Mouse (Mus musculus) CH12.LX (cell line): ENCODE measurements at regions not wholly inside any gene's neighbourhood (a gene's known extent, or its start where the extent isn't known, plus 50 kb on each side); places are given as distances from the start of the nearest gene placed in this dataset.

Source experiments
- DNase-seq: peaks from one replicate; pipeline ENCODE4 v3.0.0-alpha.2; 2013; ENCODE audit errors: extremely low read depth
- H3K27ac ChIP-seq: 2 replicates; pipeline ENCODE4 v1.5.1; 2012; ENCODE audit warnings: low read depth, mild to moderate bottlenecking, control low read depth, moderate library complexity; ENCODE audit not compliant: insufficient read depth
- H3K27me3 ChIP-seq: replicated peaks from 2 replicates; pipeline ENCODE3; 2012; ENCODE audit warnings: inconsistent platforms
- H3K36me3 ChIP-seq, 2 experiments: replicated peaks in 1 of 2; 2 replicates each; pipeline versions ENCODE3 to v1.6.1; 2012; ENCODE audit warnings: inconsistent platforms in 1 of 2, low read length in 1 of 2, mild to moderate bottlenecking in 1 of 2, mixed read lengths in 1 of 2, moderate library complexity in 1 of 2; ENCODE audit not compliant: control insufficient read depth in 1 of 2, insufficient read depth in 1 of 2
- H3K4me1 ChIP-seq, 2 experiments: 2 replicates each; pipeline ENCODE4 v1.6.1; 2012; ENCODE audit warnings: inconsistent platforms in 1 of 2, moderate library complexity in 1 of 2; ENCODE audit not compliant: insufficient read depth in 2 of 2, control insufficient read depth in 1 of 2
- H3K4me2 ChIP-seq: 2 replicates; pipeline ENCODE4 v1.6.1; 2012; ENCODE audit warnings: low read depth, mild to moderate bottlenecking, control low read depth; ENCODE audit not compliant: poor library complexity, insufficient read depth, severe bottlenecking
- H3K4me3 ChIP-seq, 3 experiments: fragments of 150-350 bp in 1 of 3; sonication (generic) in 1 of 3; replicated peaks in 1 of 3; 2 replicates each; pipeline versions ENCODE3 to v1.5.1; 2011 to 2012; ENCODE audit warnings: low read depth in 2 of 3, low read length in 2 of 3, mild to moderate bottlenecking in 2 of 3, moderate library complexity in 2 of 3, control low read depth in 1 of 3, improper control_type of control experiment in 1 of 3, inconsistent platforms in 1 of 3, mixed read lengths in 1 of 3; ENCODE audit not compliant: poor library complexity in 1 of 3
- H3K79me2 ChIP-seq: replicated peaks from 2 replicates; pipeline ENCODE4 v1.6.1; 2012; ENCODE audit warnings: mild to moderate bottlenecking, moderate library complexity; ENCODE audit not compliant: control insufficient read depth, poor library complexity, insufficient read depth, severe bottlenecking; ENCODE audit errors: extremely low read depth
- H3K9ac ChIP-seq: 2 replicates; pipeline ENCODE4 v1.6.1; 2012; ENCODE audit warnings: low read depth, mild to moderate bottlenecking, control low read depth, moderate library complexity; ENCODE audit not compliant: insufficient read depth
- H3K9me3 ChIP-seq: replicated peaks from 2 replicates; pipeline ENCODE3; 2012; ENCODE audit warnings: low read length, inconsistent platforms, mixed read lengths
- BHLHE40 ChIP-seq: IDR thresholded peaks from 2 replicates; pipeline ENCODE4 v1.6.1; 2011; ENCODE audit warnings: mild to moderate bottlenecking, low read depth, low read length, improper control_type of control experiment
- CHD2 ChIP-seq: IDR thresholded peaks from 2 replicates; pipeline ENCODE4 v1.6.1; 2011; ENCODE audit warnings: low read length, improper control_type of control experiment
- CTCF ChIP-seq, 2 experiments: IDR thresholded peaks in 1 of 2; conservative IDR thresholded peaks in 1 of 2; 2 replicates each; pipeline ENCODE4 v1.5.1; 2011 to 2012; ENCODE audit warnings: low read depth in 2 of 2, low read length in 2 of 2, improper control_type of control experiment in 1 of 2, inconsistent platforms in 1 of 2, mild to moderate bottlenecking in 1 of 2, moderate library complexity in 1 of 2
- E2F4 ChIP-seq: IDR thresholded peaks from 2 replicates; pipeline ENCODE4 v1.6.1; 2011; ENCODE audit warnings: low read depth, low read length, improper control_type of control experiment; ENCODE audit not compliant: insufficient replicate concordance
- ELF1 ChIP-seq: IDR thresholded peaks from 2 replicates; pipeline ENCODE4 v1.6.1; 2014; ENCODE audit warnings: low read depth, mild to moderate bottlenecking, inconsistent platforms, low read length, improper control_type of control experiment
- ETS1 ChIP-seq: conservative IDR thresholded peaks from 2 replicates; pipeline ENCODE4 v1.6.1; 2012; ENCODE audit warnings: low read depth, mild to moderate bottlenecking, inconsistent platforms, low read length, improper control_type of control experiment, moderate library complexity
- GABPA ChIP-seq: IDR thresholded peaks from 2 replicates; pipeline ENCODE4 v1.6.1; 2012; ENCODE audit warnings: low read depth, low read length, improper control_type of control experiment, inconsistent platforms; ENCODE audit not compliant: insufficient replicate concordance
- JUN ChIP-seq: IDR thresholded peaks from 2 replicates; pipeline ENCODE4 v1.6.1; 2011; ENCODE audit warnings: low read depth, mild to moderate bottlenecking, low read length, improper control_type of control experiment, moderate library complexity; ENCODE audit not compliant: insufficient read depth
- JUND ChIP-seq: conservative IDR thresholded peaks from 2 replicates; pipeline ENCODE4 v1.6.1; 2011; ENCODE audit warnings: low read depth, low read length, improper control_type of control experiment
- KAT2A ChIP-seq: IDR thresholded peaks from 2 replicates; pipeline ENCODE4 v1.6.1; 2012; ENCODE audit warnings: low read length, improper control_type of control experiment, inconsistent platforms; ENCODE audit not compliant: insufficient replicate concordance
- MAFK ChIP-seq: IDR thresholded peaks from 2 replicates; pipeline ENCODE4 v1.6.1; 2011; ENCODE audit warnings: low read length, improper control_type of control experiment; ENCODE audit not compliant: insufficient replicate concordance
- MAX ChIP-seq: IDR thresholded peaks from 2 replicates; pipeline ENCODE4 v1.6.1; 2011; ENCODE audit warnings: low read length, improper control_type of control experiment
- MEF2A ChIP-seq: IDR thresholded peaks from 2 replicates; pipeline ENCODE4 v1.6.1; 2014; ENCODE audit warnings: low read depth, mild to moderate bottlenecking, inconsistent platforms, low read length, improper control_type of control experiment, borderline replicate concordance
- MYC ChIP-seq: IDR thresholded peaks from 2 replicates; pipeline ENCODE4 v1.6.1; 2011; ENCODE audit warnings: low read depth, mild to moderate bottlenecking, improper control_type of control experiment, low read length
- NELFE ChIP-seq: IDR thresholded peaks from 2 replicates; pipeline ENCODE4 v1.6.1; 2011; ENCODE audit warnings: low read depth, low read length, improper control_type of control experiment
- NRF1 ChIP-seq: IDR thresholded peaks from 2 replicates; pipeline ENCODE4 v1.6.1; 2014; ENCODE audit warnings: low read depth, mild to moderate bottlenecking, inconsistent platforms, low read length, improper control_type of control experiment, moderate library complexity
- PAX5 ChIP-seq: IDR thresholded peaks from 2 replicates; pipeline ENCODE4 v1.6.1; 2012; ENCODE audit warnings: low read length, inconsistent platforms, mixed read lengths
- POLR2A ChIP-seq: IDR thresholded peaks from 2 replicates; pipeline ENCODE4 v1.6.1; 2011; ENCODE audit warnings: low read depth, mild to moderate bottlenecking, improper control_type of control experiment, low read length
- RAD21 ChIP-seq: IDR thresholded peaks from 2 replicates; pipeline ENCODE4 v1.6.1; 2011; ENCODE audit warnings: low read depth, mild to moderate bottlenecking, low read length, improper control_type of control experiment, moderate library complexity
- SIN3A ChIP-seq: IDR thresholded peaks from 2 replicates; pipeline ENCODE4 v1.6.1; 2012; ENCODE audit warnings: low read length, improper control_type of control experiment, inconsistent platforms
- SMC3 ChIP-seq: IDR thresholded peaks from 2 replicates; pipeline ENCODE4 v1.6.1; 2011; ENCODE audit warnings: low read depth, low read length, improper control_type of control experiment
- TCF12 ChIP-seq: IDR thresholded peaks from 2 replicates; pipeline ENCODE4 v1.6.1; 2014; ENCODE audit warnings: low read depth, mild to moderate bottlenecking, inconsistent platforms, low read length, improper control_type of control experiment
- ZKSCAN1 ChIP-seq: IDR thresholded peaks from 2 replicates; pipeline ENCODE4 v1.6.1; 2012; ENCODE audit warnings: low read depth, inconsistent platforms, low read length, improper control_type of control experiment, borderline replicate concordance
- ZMIZ1 ChIP-seq: IDR thresholded peaks from 2 replicates; pipeline ENCODE4 v1.6.1; 2012; ENCODE audit warnings: low read depth, mild to moderate bottlenecking, inconsistent platforms, low read length, improper control_type of control experiment
- dilution Hi-C: fragments of 300-500 bp; cut with MboI; formaldehyde crosslinking; loops from 2 replicates; pipeline ENCODE4 v1.14.3; 2020; ENCODE audit warnings: low sequenced_read_pairs; ENCODE audit not compliant: extremely low pct_unique_long_range_greater_than_20kb, extremely low pct_ligation_motif_present
- in situ Hi-C: fragments of 300-500 bp; cut with MboI; formaldehyde crosslinking; loops from 3 replicates; pipeline ENCODE4 v1.14.3; 2019; ENCODE audit warnings: low sequenced_read_pairs, low pct_ligation_motif_present, low pct_unique_long_range_greater_than_20kb, mixed read lengths

GRCm38 (mm10) chr17:51525219-51525618, 307.9 kb downstream of the Satb1 start:
- in situ Hi-C loops: no loop called here
- TF ChIP-seq NELFE (no peak), ZMIZ1 (no peak), MAX (no peak)
- Histone ChIP-seq H3K36me3 (no peaks in the 10 kb centered on the region), H3K79me2 (no peaks in the 10 kb centered on the region), H3K4me1 (no peaks in the 10 kb centered on the region), H3K4me2 (no peak overlapping the region), H3K4me3 (no peak overlapping the region), H3K27ac (no peak overlapping the region), H3K27me3 (no peaks in the 10 kb centered on the region), H3K9me3 (no peaks in the 10 kb centered on the region), H3K9ac (no peak overlapping the region)
- dilution Hi-C loops: no loop called here
- DNase-seq: no peak

GRCm38 (mm10) chr17:51511917-51512316, 321.2 kb downstream of the Satb1 start:
- H3K79me2 ChIP-seq: no peaks in the 10 kb centered on the region
- no peak overlapping the region for H3K4me3 ChIP-seq
- dilution Hi-C loops: no loop called here
- H3K9ac ChIP-seq: no peak overlapping the region
- no peak for DNase-seq
- in situ Hi-C loops: no loop called here
- H3K4me1 ChIP-seq: no peaks in the 10 kb centered on the region
- H3K27me3 ChIP-seq: no peaks in the 10 kb centered on the region
- H3K9me3 ChIP-seq: no peaks in the 10 kb centered on the region
- no peak overlapping the region for H3K4me2 ChIP-seq
- TF ChIP-seq MEF2A (no peak), KAT2A (no peak), POLR2A (no peak), RAD21 (no peak), GABPA (no peak), MYC (no peak), CTCF (conservative IDR thresholded peaks at IDR 0.05 in 1 of 2, IDR thresholded peaks at IDR 0.05 in 1 of 2; ENCODE audit: low read depth in 2 of 2, low read length in 2 of 2) (no peak), JUND (no peak), NELFE (no peak), MAFK (no peak), ETS1 (no peak), JUN (no peak), TCF12 (no peak), E2F4 (no peak)
- TF ChIP-seq, all 38 proteins: peak for 0
- Histone ChIP-seq H3K36me3 (no peaks in the 10 kb centered on the region), H3K27ac (no peak overlapping the region)

GRCm38 (mm10) chr17:51500751-51501150, 321.6 kb upstream of the Tbc1d5 start:
- DNase-seq: no peak
- in situ Hi-C loops: no loop called here
- no peaks in the 10 kb centered on the region for H3K36me3 ChIP-seq
- H3K4me3 ChIP-seq: no peak overlapping the region
- H3K9ac ChIP-seq: no peak overlapping the region
- no peaks in the 10 kb centered on the region for H3K79me2 ChIP-seq
- H3K27me3 ChIP-seq: no peaks in the 10 kb centered on the region
- H3K4me2 ChIP-seq: no peak overlapping the region
- dilution Hi-C loops: no loop called here
- TF ChIP-seq GABPA (no peak), MAX (no peak), NRF1 (no peak), SIN3A (no peak), BHLHE40 (no peak), KAT2A (no peak), MYC (no peak), MEF2A (no peak), ZMIZ1 (no peak), CHD2 (no peak), ELF1 (no peak), PAX5 (no peak), SMC3 (no peak), ZKSCAN1 (no peak)
- no peaks in the 10 kb centered on the region for H3K9me3 ChIP-seq
- no peak overlapping the region for H3K27ac ChIP-seq
- H3K4me1 ChIP-seq: no peaks in the 10 kb centered on the region
